Mouse (Mus musculus): Measurements from ENCODE around the gene Gne. TPM values are rescaled to one million over a fixed set of nuclear protein-coding genes. Genes with fewer than 3 reads are reported as not detected.
A peak's percentile ranks its signal among the peaks of the same experiment; 100 is the strongest.

Gene Gne
- 20.1 and 21.2 TPM in 2 replicates for polyA plus RNA-seq (2016; fragmentation: Nextera tagmentation; extraction: Ambion mirVana)

GRCm38 (mm10) chr4:44083945-44084344, at the start of gene Gne:
Gne (minus strand) TSS chr4:44084177.
- Histone ChIP-seq H3K4me3 (replicated peaks) (no peak within 1 kb of the TSS), H3K27ac (no peak within 1 kb of the TSS), H3K27me3 (no peaks in the 10 kb centered on the region), H3K4me1 (no peaks in the 10 kb centered on the region), H3K36me3 (replicated peaks) (no peaks in the 10 kb centered on the region), H3K9ac (no peak within 1 kb of the TSS), H3K4me2 (peak within 1 kb of the TSS; percentile 10), H3K9me3 (no peaks in the 10 kb centered on the region)
- no peak for ATAC-seq (ENCODE audit: low FRiP score)
- WGBS = 24% methylated on average over 11 of the region's 11 CpGs

GRCm38 (mm10) chr4:44126805-44127204, 42.8 kb upstream of the Gne start:
- Histone ChIP-seq H3K4me2 (no peak overlapping the region), H3K27me3 (no peaks in the 10 kb centered on the region), H3K9me3 (no peaks in the 10 kb centered on the region), H3K4me1 (no peaks in the 10 kb centered on the region), H3K27ac (no peak overlapping the region), H3K36me3 (replicated peaks) (peaks cover 63% of the 10 kb centered on the region), H3K4me3 (replicated peaks) (no peak overlapping the region), H3K9ac (no peak overlapping the region)
- no peak for ATAC-seq (ENCODE audit: low FRiP score)
- WGBS = 92% methylated on average over 12 of the region's 12 CpGs

- no peak overlapping the region for H3K9ac ChIP-seq
- H3K4me2 ChIP-seq = no peak overlapping the region
- 52% methylated on average over 9 of the region's 9 CpGs for WGBS
- no peak for ATAC-seq (ENCODE audit: low FRiP score)
- H3K27ac ChIP-seq = no peak overlapping the region
- H3K9me3 ChIP-seq = no peaks in the 10 kb centered on the region
- no peaks in the 10 kb centered on the region for H3K4me1 ChIP-seq
- H3K4me3 ChIP-seq (replicated peaks) = no peak overlapping the region
- 0 out of 2 replicates have a peak, but pooled peaks cover 4% of the 10 kb centered on the region for H3K36me3 ChIP-seq (replicated peaks)
- H3K27me3 ChIP-seq = no peaks in the 10 kb centered on the region
Measured at GRCm38 (mm10) chr4:44119410-44120201, 35.6 kb upstream of the Gne start.

- no peak overlapping the region for H3K9ac ChIP-seq
- H3K27me3 ChIP-seq = no peaks in the 10 kb centered on the region
- ATAC-seq (ENCODE audit: low FRiP score) = no peak
- no peaks in the 10 kb centered on the region for H3K9me3 ChIP-seq
- 86% methylated on average over 13 of the region's 13 CpGs for WGBS
- peaks cover 9% of the 10 kb centered on the region for H3K4me1 ChIP-seq
- no peaks in the 10 kb centered on the region for H3K36me3 ChIP-seq (replicated peaks)
- no peak overlapping the region for H3K4me2 ChIP-seq
- H3K4me3 ChIP-seq (replicated peaks) = no peak overlapping the region
- H3K27ac ChIP-seq = no peak overlapping the region
Measured at GRCm38 (mm10) chr4:44115046-44115445, 31.1 kb upstream of the Gne start.

GRCm38 (mm10) chr4:44113393-44114138, 29.6 kb upstream of the Gne start:
- Histone ChIP-seq H3K27me3 (no peaks in the 10 kb centered on the region), H3K9me3 (no peaks in the 10 kb centered on the region), H3K36me3 (replicated peaks) (no peaks in the 10 kb centered on the region), H3K9ac (no peak overlapping the region), H3K4me2 (no peak overlapping the region), H3K4me1 (peaks cover 9% of the 10 kb centered on the region), H3K4me3 (replicated peaks) (no peak overlapping the region), H3K27ac (no peak overlapping the region)
- ATAC-seq (ENCODE audit: low FRiP score) = no peak
- 43% methylated on average over 16 of the region's 16 CpGs for WGBS

- Histone ChIP-seq H3K27ac (no peak overlapping the region), H3K9me3 (no peaks in the 10 kb centered on the region), H3K4me3 (replicated peaks) (no peak overlapping the region), H3K36me3 (replicated peaks) (no peaks in the 10 kb centered on the region), H3K9ac (no peak overlapping the region), H3K4me1 (peaks cover 9% of the 10 kb centered on the region), H3K27me3 (no peaks in the 10 kb centered on the region), H3K4me2 (no peak overlapping the region)
- 28% methylated on average over 4 of the region's 4 CpGs for WGBS
- ATAC-seq (ENCODE audit: low FRiP score) = no peak
Measured at GRCm38 (mm10) chr4:44112741-44113140, 28.8 kb upstream of the Gne start.

- H3K4me2 ChIP-seq = no peak overlapping the region
- no peak for ATAC-seq (ENCODE audit: low FRiP score)
- H3K4me3 ChIP-seq (replicated peaks) = no peak overlapping the region
- no peak overlapping the region for H3K9ac ChIP-seq
- H3K36me3 ChIP-seq (replicated peaks) = no peaks in the 10 kb centered on the region
- no peaks in the 10 kb centered on the region for H3K9me3 ChIP-seq
- no peaks in the 10 kb centered on the region for H3K27me3 ChIP-seq
- H3K27ac ChIP-seq = no peak overlapping the region
- 83% methylated on average over 7 of the region's 7 CpGs for WGBS
- H3K4me1 ChIP-seq = peaks cover 15% of the 10 kb centered on the region
Measured at GRCm38 (mm10) chr4:44110771-44111170, 26.8 kb upstream of the Gne start.

- Histone ChIP-seq H3K4me2 (no peak overlapping the region), H3K9ac (no peak overlapping the region), H3K4me1 (peaks cover 8% of the 10 kb centered on the region), H3K4me3 (replicated peaks) (no peak overlapping the region), H3K27ac (no peak overlapping the region), H3K27me3 (no peaks in the 10 kb centered on the region), H3K9me3 (no peaks in the 10 kb centered on the region), H3K36me3 (replicated peaks) (no peaks in the 10 kb centered on the region)
- no peak for ATAC-seq (ENCODE audit: low FRiP score)
- WGBS = 92% methylated on average over 6 of the region's 6 CpGs
Measured at GRCm38 (mm10) chr4:44108297-44108696, 24.3 kb upstream of the Gne start.

GRCm38 (mm10) chr4:44107339-44107738, 23.4 kb upstream of the Gne start:
- Histone ChIP-seq H3K36me3 (replicated peaks) (no peaks in the 10 kb centered on the region), H3K4me2 (no peak overlapping the region), H3K9me3 (no peaks in the 10 kb centered on the region), H3K4me3 (replicated peaks) (no peak overlapping the region), H3K4me1 (peaks cover 6% of the 10 kb centered on the region; the same call in 1 of the 2 replicates), H3K27me3 (no peaks in the 10 kb centered on the region), H3K27ac (no peak overlapping the region), H3K9ac (no peak overlapping the region)
- WGBS = 67% methylated on average over 6 of the region's 6 CpGs
- ATAC-seq (ENCODE audit: low FRiP score) = no peak

- no peaks in the 10 kb centered on the region for H3K9me3 ChIP-seq
- H3K4me1 ChIP-seq = peaks cover 6% of the 10 kb centered on the region; the same call in 1 of the 2 replicates
- 25% methylated on average over 18 of the region's 18 CpGs for WGBS
- H3K36me3 ChIP-seq (replicated peaks) = no peaks in the 10 kb centered on the region
- H3K27ac ChIP-seq = no peak overlapping the region
- H3K27me3 ChIP-seq = no peaks in the 10 kb centered on the region
- H3K4me3 ChIP-seq (replicated peaks) = peak overlapping the region; percentile 12; the same call in 1 of the 2 replicates
- H3K4me2 ChIP-seq = peak overlapping the region; percentile 31
- no peak overlapping the region for H3K9ac ChIP-seq
- ATAC-seq (ENCODE audit: low FRiP score) = no peak
Measured at GRCm38 (mm10) chr4:44106297-44106821, 22.4 kb upstream of the Gne start.

GRCm38 (mm10) chr4:44104195-44104917, 20.4 kb upstream of the Gne start:
- H3K4me3 ChIP-seq (replicated peaks) = no peak overlapping the region
- H3K9ac ChIP-seq = no peak overlapping the region
- no peak overlapping the region for H3K4me2 ChIP-seq
- ATAC-seq (ENCODE audit: low FRiP score) = no peak
- no peaks in the 10 kb centered on the region for H3K9me3 ChIP-seq
- H3K36me3 ChIP-seq (replicated peaks) = no peaks in the 10 kb centered on the region
- H3K4me1 ChIP-seq = peaks cover 6% of the 10 kb centered on the region; the same call in 1 of the 2 replicates
- no peaks in the 10 kb centered on the region for H3K27me3 ChIP-seq
- H3K27ac ChIP-seq = no peak overlapping the region
- WGBS = 55% methylated on average over 8 of the region's 8 CpGs

- no peak for ATAC-seq (ENCODE audit: low FRiP score)
- H3K36me3 ChIP-seq (replicated peaks) = no peaks in the 10 kb centered on the region
Measured at GRCm38 (mm10) chr4:44103620-44104019, 19.6 kb upstream of the Gne start.

More at GRCm38 (mm10) chr4:44103620-44104019, 19.6 kb upstream of the Gne start:
- H3K27me3 ChIP-seq = no peaks in the 10 kb centered on the region
- no peak overlapping the region for H3K4me2 ChIP-seq
- no peak overlapping the region for H3K27ac ChIP-seq
- no peaks in the 10 kb centered on the region for H3K9me3 ChIP-seq
- H3K4me1 ChIP-seq = peaks cover 6% of the 10 kb centered on the region; the same call in 1 of the 2 replicates
- no peak overlapping the region for H3K9ac ChIP-seq
- 92% methylated on average over 8 of the region's 8 CpGs for WGBS
- H3K4me3 ChIP-seq (replicated peaks) = no peak overlapping the region
